Mouse (Mus musculus) kidney, adult 2 months (tissue): ENCODE data around the gene Sox5.

Source experiments
- CTCF ChIP-seq: fragments of 200-500 bp; conservative IDR thresholded peaks from 2 replicates; pipeline ENCODE4 v1.5.1; 2011; ENCODE audit warnings: low read depth, mild to moderate bottlenecking, control low read depth, low read length, moderate library complexity, mixed read lengths; ENCODE audit not compliant: insufficient read depth, insufficient read length
- POLR2A ChIP-seq: fragments of 200-500 bp; IDR thresholded peaks from one replicate; pipeline ENCODE4 v1.6.1; 2011; ENCODE audit warnings: low read depth, low read length, control low read depth

- no peak for TF ChIP-seq POLR2A
- TF ChIP-seq CTCF = no peak
Measured at GRCm38 (mm10) chr6:144670433-144671167, 111.2 kb downstream of the Sox5 start.
